Mouse (Mus musculus) lung, postnatal 0 days (tissue): ENCODE measurements around the gene Cacna2d4. TPM values are rescaled to one million over a fixed set of nuclear protein-coding genes. Genes with fewer than 3 reads are reported as not detected.

Experiments used
- ATAC-seq: fragments of 200-750 bp; cut with Nextera tagmentation; 2 replicates; pipeline ENCODE4 v1.8.0; 2017; ENCODE audit warnings: moderate library complexity
- DNase-seq: peaks from one replicate; pipeline ENCODE4 v3.0.0-alpha.2; 2016; ENCODE audit warnings: low spot score
- H3K27ac ChIP-seq: fragments of 300-500 bp; sonication (generic); 2 replicates; pipeline ENCODE4 v1.5.1; 2014; ENCODE audit warnings: antibody characterized with exemption, mild to moderate bottlenecking, low read length, mixed read lengths
- H3K27me3 ChIP-seq: fragments of 300-500 bp; sonication (generic); replicated peaks from 2 replicates; pipeline ENCODE4 v1.6.1; 2014; ENCODE audit warnings: low read length, mixed read lengths; ENCODE audit not compliant: insufficient read depth
- H3K36me3 ChIP-seq: fragments of 300-500 bp; sonication (generic); 2 replicates; pipeline ENCODE4 v1.6.1; 2014; ENCODE audit warnings: low read length, mixed read lengths; ENCODE audit not compliant: insufficient read depth
- H3K4me1 ChIP-seq: fragments of 300-500 bp; sonication (generic); 2 replicates; pipeline ENCODE4 v1.6.1; 2014; ENCODE audit warnings: antibody characterized with exemption, low read depth, low read length, mixed read lengths; ENCODE audit not compliant: insufficient read depth
- H3K4me2 ChIP-seq: fragments of 300-500 bp; sonication (generic); replicated peaks from 2 replicates; pipeline ENCODE4 v1.6.1; 2014; ENCODE audit warnings: low read depth, mild to moderate bottlenecking, low read length, moderate library complexity, mixed read lengths
- H3K4me3 ChIP-seq: fragments of 300-500 bp; sonication (generic); 2 replicates; pipeline ENCODE4 v1.5.1; 2014; ENCODE audit warnings: low read depth, low read length
- H3K9ac ChIP-seq: fragments of 300-500 bp; sonication (generic); replicated peaks from 2 replicates; pipeline ENCODE4 v1.6.1; 2014; ENCODE audit warnings: low read depth, mild to moderate bottlenecking
- H3K9me3 ChIP-seq: fragments of 300-500 bp; sonication (generic); 2 replicates; pipeline ENCODE4 v1.6.1; 2016; ENCODE audit warnings: low read length, mixed read lengths
- CTCF ChIP-seq: IDR thresholded peaks from 2 replicates; pipeline ENCODE4 v1.5.1; 2016; ENCODE audit warnings: antibody characterized with exemption, mild to moderate bottlenecking
- EP300 ChIP-seq: IDR thresholded peaks from 2 replicates; pipeline ENCODE4 v1.6.1; 2016; ENCODE audit warnings: antibody characterized with exemption, mild to moderate bottlenecking, control low read depth
- WGBS: fragments of 180-500 bp; shearing (Covaris S2); extraction: QIAGEN DNeasy Blood & Tissue Kit; methylation state at CpG from one replicate; pipeline ENCODE4 v1.1.7; 2014; 5-methylcytosine and 5-hydroxymethylcytosine counted together
- polyA plus RNA-seq: library from polyadenylated mRNA; unstranded; fragments of >200 nt; fragmentation: Nextera tagmentation; extraction: Ambion mirVana; gene quantifications from 2 replicates; pipeline ENCODE4 v1.2.1, GENCODE M21; 2015

Gene Cacna2d4
- polyA plus RNA-seq, 1 experiment from 2014 or later: 0.19 TPM

DNA sequence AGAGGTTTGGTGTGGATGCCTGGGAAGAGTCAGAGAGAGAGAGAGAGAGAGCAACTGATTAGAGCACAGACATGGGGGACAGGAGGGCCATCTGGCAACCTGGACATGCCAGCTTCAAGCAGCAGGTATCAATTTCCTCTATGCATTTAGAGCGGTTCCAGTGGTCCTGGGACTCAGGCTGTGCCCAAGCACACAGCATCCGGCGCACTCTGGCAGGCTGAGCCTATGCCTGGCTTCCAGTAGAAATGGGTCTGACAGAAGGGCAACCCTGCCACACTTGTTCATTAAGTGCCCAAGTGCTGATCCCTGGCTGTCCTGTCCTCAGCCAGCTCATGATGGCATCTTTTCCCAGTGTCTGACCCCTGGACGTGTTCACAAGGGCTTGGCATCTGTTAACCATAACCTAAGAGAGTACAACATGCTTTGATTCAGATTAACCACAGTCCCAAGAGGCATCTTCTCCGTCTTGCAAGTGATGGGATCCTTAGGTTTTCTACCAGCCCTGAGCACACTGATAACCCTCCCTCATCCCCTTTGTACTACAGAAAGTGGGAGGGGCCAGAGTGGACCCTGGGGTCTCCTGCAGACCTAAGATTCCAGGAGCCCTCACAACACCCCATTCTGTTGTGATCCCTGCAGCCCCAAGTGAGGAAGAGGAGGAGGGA, 3.1 kb downstream of the Cacna2d4 start:
- ATAC-seq (no peak), DNase-seq (no peak)
- Histone ChIP-seq H3K36me3 (no peaks in the 10 kb centered on the region), H3K9me3 (no peaks in the 10 kb centered on the region), H3K27ac (no peak overlapping the region), H3K4me2 (no peak overlapping the region), H3K4me1 (no peaks in the 10 kb centered on the region), H3K27me3 (no peaks in the 10 kb centered on the region), H3K4me3 (no peak overlapping the region), H3K9ac (no peak overlapping the region)
- TF ChIP-seq CTCF (no peak), EP300 (no peak)
- WGBS: 71% methylated on average over 5 of the region's 5 CpGs

- H3K27ac ChIP-seq: no peak overlapping the region
- no peak overlapping the region for H3K9ac ChIP-seq
- H3K4me2 ChIP-seq: no peak overlapping the region
- DNase-seq (no peak), ATAC-seq (no peak)
- no peak for TF ChIP-seq CTCF
- H3K36me3 ChIP-seq: no peaks in the 10 kb centered on the region
- WGBS: 67% methylated on average over 7 of the region's 7 CpGs
- no peaks in the 10 kb centered on the region for H3K27me3 ChIP-seq
- H3K4me1 ChIP-seq: no peaks in the 10 kb centered on the region
- no peak overlapping the region for H3K4me3 ChIP-seq
- no peaks in the 10 kb centered on the region for H3K9me3 ChIP-seq
Measured at GRCm38 (mm10) chr6:119240256-119240655, 3.9 kb downstream of the Cacna2d4 start.

- no peak for ATAC-seq
Measured at GRCm38 (mm10) chr6:119240871-119241705, 4.8 kb downstream of the Cacna2d4 start.

GRCm38 (mm10) chr6:119246082-119246481, 9.8 kb downstream of the Cacna2d4 start:
- DNase-seq (no peak), ATAC-seq (no peak)
- Histone ChIP-seq H3K9ac (no peak overlapping the region), H3K27me3 (no peaks in the 10 kb centered on the region), H3K4me3 (no peak overlapping the region), H3K4me1 (no peaks in the 10 kb centered on the region), H3K9me3 (no peaks in the 10 kb centered on the region), H3K27ac (no peak overlapping the region), H3K36me3 (no peaks in the 10 kb centered on the region), H3K4me2 (no peak overlapping the region)
- TF ChIP-seq CTCF (peak; percentile 27), EP300 (no peak)
- 30% methylated on average over 2 of the region's 2 CpGs for WGBS

More at GRCm38 (mm10) chr6:119240871-119241705, 4.8 kb downstream of the Cacna2d4 start:
- TF ChIP-seq EP300 (no peak), CTCF (no peak)
- Histone ChIP-seq H3K9ac (no peak overlapping the region), H3K4me2 (no peak overlapping the region), H3K36me3 (no peaks in the 10 kb centered on the region), H3K4me3 (no peak overlapping the region), H3K4me1 (no peaks in the 10 kb centered on the region), H3K27me3 (no peaks in the 10 kb centered on the region), H3K27ac (no peak overlapping the region), H3K9me3 (no peaks in the 10 kb centered on the region)
- no peak for DNase-seq
- 44% methylated on average over 20 of the region's 21 CpGs for WGBS

- 58% methylated on average over 3 of the region's 3 CpGs for WGBS
- no peaks in the 10 kb centered on the region for H3K27me3 ChIP-seq
- no peak for TF ChIP-seq CTCF
- TF ChIP-seq EP300: no peak
- no peaks in the 10 kb centered on the region for H3K4me1 ChIP-seq
- no peaks in the 10 kb centered on the region for H3K36me3 ChIP-seq
- no peak overlapping the region for H3K4me2 ChIP-seq
- no peak overlapping the region for H3K27ac ChIP-seq
- H3K9me3 ChIP-seq: no peaks in the 10 kb centered on the region
- H3K4me3 ChIP-seq: no peak overlapping the region
- ATAC-seq (no peak), DNase-seq (no peak)
- no peak overlapping the region for H3K9ac ChIP-seq
Measured at GRCm38 (mm10) chr6:119248578-119248977, 12.3 kb downstream of the Cacna2d4 start.

GRCm38 (mm10) chr6:119249726-119250125, 13.4 kb downstream of the Cacna2d4 start:
- DNase-seq (no peak), ATAC-seq (no peak)
- H3K4me3 ChIP-seq: no peak overlapping the region
- no peaks in the 10 kb centered on the region for H3K27me3 ChIP-seq
- no peaks in the 10 kb centered on the region for H3K9me3 ChIP-seq
- H3K9ac ChIP-seq: no peak overlapping the region
- H3K4me1 ChIP-seq: no peaks in the 10 kb centered on the region
- no peaks in the 10 kb centered on the region for H3K36me3 ChIP-seq
- no peak overlapping the region for H3K4me2 ChIP-seq
- TF ChIP-seq EP300 (no peak), CTCF (no peak)
- no peak overlapping the region for H3K27ac ChIP-seq
- WGBS: 85% methylated on average over 10 of the region's 10 CpGs
